Mouse (Mus musculus) retina, adult 2 months (tissue): ENCODE measurements around the gene Gm3045.

Experiments
- DNase-seq: peaks from one replicate; pipeline ENCODE4 v3.0.0-alpha.2; 2012; ENCODE audit warnings: low read depth, low spot score

Gene Gm3045

DNA sequence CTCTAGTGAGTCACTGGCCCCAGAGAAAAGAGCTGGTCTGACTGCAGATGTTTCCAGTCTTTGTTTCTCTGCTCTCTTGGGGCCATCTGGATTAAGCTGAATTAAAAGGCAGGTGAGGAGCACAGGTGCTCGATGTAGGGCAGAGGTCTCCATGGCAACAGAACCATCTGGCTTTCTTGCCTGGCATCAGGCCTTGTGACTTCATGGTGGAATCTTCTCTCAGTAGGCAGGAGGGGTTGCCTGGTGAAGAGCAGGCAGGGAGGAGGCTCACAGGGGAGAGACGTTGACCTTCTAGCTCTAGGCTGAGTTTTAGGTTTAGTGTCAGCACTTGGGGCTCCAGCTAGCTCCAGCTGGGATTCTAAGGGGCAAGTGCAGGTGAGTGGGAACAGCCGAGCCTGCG lies at the start of gene Gm3045:
Gm3045 (plus strand) TSS at position 230 of the 400 bp plus-strand sequence.
- DNase-seq = no peak

DNA sequence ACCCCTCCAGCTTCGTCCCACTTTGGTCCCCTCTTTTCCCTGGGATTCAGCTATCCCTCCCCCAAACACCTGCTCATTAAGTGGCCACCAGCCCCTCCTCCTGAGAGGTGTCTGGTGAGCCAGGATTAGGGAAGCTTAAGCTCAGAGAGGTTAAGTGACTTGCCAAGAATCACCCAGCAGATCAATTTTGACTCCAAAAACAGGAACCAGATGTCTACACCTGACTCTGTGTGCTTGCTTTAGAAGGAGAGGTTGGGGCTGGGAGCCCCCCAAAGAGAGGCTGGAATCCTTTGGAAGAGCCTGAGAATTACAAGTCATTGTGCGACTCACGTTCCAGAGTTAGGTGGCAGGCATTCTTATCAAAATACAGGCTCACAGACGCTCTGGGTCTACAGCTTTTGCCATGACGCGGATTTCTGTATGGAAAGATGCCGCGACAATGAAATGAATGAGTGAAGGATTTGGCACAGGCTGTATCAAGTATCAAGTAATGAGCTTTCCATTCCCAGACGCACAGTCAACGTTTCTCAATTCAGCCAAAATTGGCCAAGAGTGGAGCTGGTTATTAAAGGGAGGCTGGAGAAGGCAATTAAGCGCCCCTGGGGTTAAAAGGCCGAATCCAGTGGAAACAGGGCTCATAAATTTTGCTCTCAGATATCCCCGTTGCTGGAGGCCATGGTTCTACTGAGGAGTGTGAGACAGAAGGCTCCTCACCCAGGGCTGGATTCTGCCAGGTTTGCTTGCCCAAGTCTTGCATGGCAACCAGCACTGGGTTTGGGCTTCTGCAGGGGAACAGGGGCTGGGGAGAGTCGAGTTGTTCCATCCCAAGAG lies 45.3 kb upstream of the Gm3045 start:
- DNase-seq = no peak

DNA sequence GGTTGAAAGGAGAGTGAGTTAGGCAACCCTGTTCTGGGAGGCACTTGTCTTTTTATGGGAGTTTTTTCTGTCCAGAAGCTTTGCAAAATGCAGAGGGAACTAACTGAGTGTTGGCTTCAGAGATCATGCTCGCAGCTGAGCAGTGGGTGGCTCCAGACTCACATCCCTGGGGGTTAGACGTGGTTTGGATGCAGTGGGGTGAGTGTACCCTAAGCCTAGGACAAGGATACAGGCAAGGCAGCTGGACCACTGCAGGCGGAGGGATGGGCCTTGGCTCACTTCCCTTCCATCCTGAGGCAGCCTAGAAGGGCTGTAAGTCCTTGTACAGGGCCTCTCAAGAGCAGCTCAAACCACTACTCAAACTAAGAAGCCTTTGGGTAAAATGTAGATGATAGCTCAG lies 43.0 kb upstream of the Gm3045 start:
- DNase-seq = no peak

DNA sequence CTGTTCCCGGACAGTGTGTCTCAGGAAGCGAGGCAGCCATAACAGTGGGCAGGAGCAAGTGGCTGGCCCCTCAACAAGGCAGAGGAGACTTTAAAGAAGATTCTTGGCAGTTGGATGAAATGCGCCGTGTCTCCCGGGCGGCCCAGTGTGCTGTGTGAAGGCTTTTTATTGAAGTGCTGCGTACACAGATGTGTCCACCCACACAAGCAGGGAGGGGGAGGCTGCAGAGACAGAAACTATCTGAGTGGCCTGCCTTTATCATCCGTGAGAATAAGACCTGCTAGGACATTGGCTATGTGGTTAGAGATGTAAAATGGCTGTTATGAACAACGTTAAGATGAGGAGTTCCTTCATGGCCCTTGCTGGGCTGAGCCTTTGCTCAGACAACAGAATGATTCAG lies 40.0 kb upstream of the Gm3045 start:
- DNase-seq = no peak

DNA sequence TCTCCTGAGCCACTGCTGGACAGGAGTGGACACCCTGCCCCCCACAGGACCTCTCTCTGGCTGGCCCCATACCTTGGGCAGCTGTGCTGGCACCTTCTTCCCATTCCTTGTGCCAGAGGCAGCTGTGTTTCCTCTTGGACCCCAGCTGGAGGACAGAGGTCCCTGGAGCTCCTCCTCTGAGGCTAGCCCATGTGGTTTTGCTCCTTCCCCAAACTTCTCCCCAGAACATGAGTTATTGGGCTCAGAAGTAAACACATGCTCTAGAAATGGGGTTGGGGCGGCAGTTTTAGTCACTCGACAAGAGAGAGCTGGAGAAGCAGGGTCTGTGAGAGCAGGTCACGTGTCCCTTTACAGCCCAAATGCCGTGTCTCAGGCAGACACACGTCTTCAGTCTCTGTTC lies 39.0 kb upstream of the Gm3045 start:
- no peak for DNase-seq

DNA sequence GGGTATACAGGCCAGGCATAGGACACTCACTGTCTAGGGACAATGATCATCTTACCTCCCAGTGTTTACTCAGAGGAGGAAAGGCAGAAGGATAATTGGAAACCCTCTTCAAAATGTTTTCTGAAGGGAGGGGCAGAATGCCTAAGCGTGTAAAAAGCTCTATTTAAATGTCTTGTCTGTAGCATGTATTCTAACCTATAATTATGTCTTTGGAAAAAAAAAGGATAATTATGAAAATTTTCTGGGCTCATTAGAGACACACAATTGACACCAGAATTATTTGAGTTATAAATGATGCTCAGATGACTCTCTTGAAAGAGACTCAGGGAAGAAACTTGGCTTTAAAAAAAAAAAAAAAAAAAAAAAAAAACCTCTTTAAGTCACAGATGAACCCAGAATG lies 38.4 kb upstream of the Gm3045 start:
- DNase-seq = no peak

DNA sequence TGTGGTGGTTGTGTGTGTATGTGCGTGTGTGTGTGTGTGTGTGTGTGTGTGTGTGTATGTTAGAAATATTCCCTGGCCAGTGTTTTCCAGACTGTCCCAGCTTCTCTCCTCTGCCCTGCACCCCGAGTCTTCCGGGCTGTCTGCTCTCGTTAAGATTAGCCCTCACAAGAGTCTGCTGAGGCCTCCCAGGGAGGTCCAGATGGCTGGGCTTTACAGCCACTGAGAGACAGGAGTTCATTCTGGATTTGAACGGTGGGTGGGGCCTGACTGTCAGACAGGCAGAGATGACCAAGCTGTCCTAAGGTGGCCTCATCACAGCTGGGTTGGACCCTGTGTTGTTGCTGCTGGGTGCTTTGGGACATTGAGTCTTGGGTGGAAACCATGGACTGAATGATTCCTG lies 28.8 kb upstream of the Gm3045 start:
- no peak for DNase-seq

DNA sequence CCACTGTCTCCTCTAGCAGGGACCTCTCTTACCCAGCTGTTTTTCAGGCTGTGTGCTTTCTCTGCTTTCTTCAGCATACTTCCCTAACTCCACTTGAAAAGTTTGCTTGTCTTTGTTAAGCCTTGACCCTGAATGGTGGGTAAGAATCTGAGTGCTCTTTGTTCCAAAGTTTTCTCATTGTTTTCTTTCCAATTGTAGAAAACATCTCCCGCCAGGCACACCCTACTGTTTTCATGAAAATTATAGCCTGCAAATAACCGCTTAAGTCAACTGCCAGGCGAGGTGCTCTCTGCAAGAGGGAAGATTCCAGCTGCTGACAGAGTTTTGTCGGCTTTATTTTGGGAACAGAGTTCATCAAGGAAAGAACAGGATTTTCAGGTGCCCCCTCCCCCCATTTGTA lies 25.2 kb upstream of the Gm3045 start:
- no peak for DNase-seq

DNA sequence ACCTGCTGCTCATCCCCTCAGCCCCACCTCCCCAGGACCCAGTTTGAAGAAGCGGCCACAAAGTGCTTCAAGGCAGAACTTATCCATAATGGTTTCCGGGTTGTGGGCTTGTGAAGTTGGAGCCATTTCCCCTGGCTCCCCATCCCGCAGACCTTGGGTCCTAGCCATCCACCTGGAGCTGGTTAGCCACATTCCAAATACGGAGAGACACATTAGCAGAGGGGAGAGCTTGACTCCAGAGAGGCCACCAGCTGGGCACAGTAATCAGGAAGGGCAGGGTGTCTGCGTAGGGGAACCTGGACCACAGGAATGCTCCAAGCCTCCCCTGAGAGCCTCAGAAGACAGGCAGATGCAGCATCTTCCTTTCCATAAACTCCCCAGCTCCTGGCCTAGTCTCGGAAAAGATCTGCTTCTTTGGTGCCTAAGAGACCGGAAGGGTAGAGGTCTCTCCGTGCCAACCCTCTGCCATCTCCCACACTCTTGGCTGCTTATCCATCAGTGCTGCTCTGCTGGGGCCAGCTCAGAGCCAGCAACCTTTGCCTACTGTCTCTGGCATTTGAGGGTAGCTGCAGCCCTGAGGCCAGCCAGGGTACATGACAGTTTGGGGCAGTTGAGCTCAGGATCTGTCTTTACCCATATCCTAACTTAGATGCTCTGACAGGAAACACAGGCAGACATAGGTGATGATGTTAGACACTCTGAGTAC lies 22.9 kb upstream of the Gm3045 start:
- DNase-seq = no peak

DNA sequence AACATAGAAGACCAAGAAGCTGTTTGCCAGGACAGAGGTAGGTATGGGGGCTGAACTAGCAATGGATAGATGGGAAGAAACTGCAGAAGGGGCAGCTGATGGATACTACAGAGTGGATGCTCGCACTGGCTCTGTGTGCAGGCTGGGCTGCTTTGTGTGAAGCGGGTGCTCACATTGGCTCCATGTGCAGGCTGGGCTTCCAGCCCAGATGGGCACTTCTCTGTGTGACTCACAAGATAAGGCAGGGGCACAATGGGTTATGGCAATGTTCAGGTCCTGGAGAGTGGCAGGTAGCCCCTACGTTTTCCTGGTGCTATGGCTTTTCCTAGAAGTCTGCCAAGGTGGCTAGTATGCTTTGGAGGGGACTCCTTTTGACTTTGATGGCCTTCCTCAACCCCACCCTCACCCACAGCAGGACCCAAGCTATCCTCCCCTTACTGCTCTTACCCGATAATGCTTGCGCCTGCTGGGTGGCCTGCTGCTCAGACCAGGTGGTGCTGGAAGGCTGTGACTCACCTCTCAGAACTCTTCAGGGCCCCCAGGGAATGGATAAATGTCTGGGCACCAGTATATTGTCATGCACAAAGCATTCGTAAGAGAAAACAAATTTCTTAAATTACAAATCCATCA lies 21.8 kb upstream of the Gm3045 start:
- DNase-seq = no peak

DNA sequence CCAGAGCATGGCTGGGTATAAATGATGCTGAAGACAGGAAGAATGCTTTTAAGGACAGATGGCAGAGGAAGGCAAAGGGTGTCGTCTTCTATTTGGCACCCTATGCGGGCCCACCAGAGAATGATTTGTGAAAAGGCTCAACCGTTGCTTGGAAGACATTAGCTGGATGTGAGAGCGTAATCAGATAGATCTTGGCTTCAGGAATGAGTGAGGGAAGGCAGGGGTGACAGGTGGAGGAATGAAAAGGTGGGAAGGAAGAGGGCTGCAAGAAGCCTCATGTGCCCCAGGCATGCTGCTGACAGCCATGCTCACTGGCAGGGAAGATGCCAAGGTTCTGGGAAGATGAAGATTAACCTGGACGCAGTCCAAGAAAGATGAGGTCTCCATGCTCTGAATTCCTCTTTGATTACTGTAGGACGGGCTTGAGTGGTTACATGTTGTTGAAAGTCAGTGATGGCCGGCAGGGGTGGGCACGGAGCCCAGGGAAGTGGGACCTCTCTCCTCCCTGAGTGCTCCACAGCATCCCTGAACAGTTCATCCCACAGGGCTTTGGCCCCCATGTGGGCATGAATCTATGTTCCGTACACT lies 14.0 kb upstream of the Gm3045 start:
- DNase-seq = no peak

DNA sequence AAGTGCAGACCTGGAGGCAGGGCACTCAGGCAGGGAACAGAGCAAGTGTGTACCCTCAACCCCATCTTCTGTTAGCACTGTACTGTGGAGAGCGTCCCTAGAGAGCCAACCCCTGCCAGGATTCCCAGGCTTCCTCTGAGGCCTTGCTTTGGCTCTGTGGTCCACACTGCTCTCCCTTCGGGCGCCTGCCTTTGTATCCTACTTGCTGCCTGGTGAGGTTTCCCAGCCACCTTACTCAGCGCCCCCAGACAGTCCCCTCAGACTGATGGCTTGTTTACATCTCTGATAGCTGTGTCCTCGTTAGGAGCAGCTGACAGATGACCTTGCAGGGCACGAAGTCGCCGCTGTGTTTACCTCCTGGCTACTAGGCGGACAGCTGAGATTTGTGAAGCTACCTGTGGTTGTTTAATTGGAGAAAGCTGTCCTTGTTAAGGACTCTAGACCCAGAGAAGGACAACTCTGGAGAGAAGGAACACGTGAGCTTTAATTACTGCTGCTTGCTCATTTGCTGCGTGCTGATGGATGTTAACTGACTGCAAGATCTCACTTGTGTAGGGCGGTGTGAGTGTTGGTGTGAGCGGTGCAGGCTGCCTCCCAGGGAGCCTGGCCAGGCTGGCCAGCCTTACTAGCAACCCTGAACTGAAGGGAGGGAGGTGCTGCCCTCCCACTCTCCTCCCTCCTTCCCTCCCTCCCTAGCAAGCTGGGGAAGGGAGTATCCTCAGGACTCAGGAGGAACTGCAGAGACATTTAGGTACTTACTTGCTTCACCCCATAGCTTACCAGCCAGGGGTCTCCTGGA lies 7.5 kb upstream of the Gm3045 start:
- DNase-seq = no peak

DNA sequence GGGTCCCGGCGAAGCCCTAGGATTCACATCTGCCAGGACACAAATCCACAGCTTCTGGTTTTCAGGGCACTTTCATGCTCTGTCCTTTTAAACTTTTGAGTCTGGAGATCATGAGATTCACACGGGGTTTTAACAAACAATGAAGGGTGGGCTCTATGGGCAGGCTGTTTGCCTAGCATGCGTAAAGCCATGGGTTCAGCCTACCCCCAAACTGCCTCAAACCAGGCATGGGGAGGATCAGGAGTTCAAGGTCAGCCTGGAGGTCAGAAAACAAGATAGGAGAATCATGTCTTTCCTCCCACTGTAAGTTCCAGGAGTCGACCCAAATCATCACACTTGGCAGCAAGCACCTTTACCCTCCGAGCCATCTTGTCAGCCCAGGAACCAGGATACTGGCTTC lies 6.9 kb upstream of the Gm3045 start:
- DNase-seq = no peak

DNA sequence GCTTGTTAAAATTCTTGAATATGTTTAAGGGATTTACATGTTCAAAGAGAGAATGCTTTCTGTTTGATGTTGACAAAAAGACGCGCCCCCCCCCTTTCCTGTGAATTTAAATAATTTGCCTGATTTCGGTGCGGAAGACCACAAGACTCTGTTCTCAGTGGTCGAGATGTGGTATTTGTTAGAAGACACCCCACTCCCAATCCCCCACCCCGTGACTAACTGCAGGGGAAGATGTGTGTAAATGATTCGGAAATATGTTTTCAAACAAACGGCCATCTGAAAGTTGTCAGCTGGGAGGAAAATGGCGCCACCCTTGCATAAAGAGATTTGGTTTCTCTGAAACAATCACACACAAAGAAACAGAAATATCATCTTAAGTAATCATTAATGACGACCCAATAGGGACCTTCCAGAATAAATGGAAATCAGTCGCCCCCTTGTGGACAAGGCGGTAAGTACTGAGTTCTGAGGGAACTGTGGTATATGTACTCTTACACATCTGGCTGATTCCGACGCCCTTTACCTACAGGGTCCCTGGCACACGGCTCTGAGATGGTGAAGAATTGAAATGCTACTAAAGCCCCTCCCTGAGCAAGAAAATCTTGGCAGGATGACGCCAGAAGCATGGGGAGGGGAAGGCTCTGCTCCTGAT lies 4.2 kb upstream of the Gm3045 start:
- peak; percentile 34 for DNase-seq

DNA sequence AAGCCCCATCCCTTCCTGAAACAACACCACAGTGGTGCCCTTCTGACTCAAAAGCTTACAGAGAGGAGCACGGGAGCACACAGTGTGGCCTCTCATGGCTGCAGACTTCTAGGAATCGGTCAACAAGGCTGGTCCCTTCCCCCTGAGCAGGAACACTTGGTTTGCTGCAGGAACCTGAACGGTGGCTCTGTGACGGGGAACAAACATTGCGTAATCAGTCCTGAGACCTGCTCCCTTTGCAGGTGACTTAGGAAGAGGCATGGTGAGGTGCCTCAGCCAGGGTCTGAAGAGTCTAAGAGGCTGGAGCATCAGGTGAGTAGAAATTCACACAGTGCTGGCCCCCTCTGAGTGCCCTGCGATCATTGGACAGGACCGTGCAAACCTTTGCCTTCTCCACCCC lies 463 bp upstream of the Gm3045 start:
- no peak for DNase-seq

DNA sequence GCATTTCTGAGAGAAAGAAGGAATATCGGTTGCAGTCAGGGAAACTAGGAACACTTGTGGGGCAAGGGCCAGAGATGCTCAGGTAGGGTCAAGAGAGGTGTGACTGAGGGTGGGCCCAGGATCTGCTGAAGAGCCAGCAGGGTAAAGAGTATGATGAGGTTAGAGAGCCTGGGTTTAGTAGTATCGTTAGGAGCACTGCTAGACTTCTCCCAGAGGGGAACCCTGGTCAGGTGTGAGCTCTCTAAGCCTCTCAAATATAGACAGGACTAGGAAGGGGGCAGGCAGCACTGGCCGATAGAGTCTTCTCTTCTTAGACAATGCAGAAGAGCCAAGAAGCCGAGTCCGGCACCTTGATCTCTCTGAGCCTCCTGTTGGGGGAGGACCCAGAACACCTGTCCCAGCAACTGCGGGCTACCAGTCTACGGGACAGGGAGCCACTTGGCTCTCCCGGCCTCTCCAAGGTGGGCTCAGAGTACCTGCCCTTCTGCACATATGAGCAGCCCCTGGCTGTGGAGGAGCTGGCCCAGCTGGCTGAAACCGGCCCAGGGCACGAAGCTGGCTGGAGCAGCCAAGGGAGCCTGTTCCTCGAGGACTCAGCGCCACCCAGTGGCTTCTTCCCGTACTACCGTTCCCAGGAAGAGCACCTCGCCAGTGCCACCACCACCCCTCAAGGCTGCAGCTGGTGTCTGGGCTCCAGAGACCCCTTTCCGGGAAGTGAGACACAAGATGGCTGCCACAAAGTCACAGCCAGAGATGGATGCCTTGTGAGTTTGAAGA lies 2.5 kb downstream of the Gm3045 start:
- DNase-seq = no peak

DNA sequence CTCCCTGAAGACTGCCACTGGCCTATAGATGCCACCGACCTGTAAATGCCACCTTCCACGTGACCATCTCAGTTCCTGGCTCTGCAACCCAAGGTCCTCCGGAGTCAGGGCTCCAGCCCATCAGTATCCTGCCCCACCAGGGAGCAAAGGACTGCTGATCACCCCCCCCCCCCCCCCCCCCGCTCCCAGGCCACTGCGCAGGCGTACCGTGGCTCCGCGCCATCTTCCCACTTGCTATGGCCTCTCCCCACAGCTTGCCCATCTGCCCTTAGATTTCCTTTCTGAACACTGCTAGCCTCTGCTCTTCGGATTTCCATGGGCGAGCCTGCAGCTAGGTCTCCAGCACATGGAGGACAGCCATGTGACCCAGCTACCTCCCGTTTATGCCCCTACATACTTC lies 6.1 kb downstream of the Gm3045 start:
- DNase-seq = no peak

DNA sequence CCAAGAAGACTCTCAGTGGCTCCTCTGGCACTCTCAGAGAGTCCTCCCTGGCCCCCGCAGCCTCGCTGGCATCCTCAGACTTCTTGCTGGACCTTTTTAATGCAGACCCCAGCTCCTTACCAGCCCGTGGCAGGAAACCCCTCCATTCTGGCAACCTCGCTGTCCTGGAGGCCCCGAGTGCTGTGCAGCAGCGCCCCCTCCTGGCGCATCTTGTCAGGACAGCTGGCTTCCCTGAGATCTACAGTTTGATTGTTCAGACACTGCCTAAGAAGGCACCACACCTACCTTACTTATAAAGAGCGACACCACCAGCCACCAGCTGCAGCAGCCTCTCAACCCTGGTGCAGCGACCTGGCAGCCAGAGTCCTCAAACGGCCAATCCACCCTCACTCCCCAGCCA lies 7.1 kb downstream of the Gm3045 start:
- no peak for DNase-seq

DNA sequence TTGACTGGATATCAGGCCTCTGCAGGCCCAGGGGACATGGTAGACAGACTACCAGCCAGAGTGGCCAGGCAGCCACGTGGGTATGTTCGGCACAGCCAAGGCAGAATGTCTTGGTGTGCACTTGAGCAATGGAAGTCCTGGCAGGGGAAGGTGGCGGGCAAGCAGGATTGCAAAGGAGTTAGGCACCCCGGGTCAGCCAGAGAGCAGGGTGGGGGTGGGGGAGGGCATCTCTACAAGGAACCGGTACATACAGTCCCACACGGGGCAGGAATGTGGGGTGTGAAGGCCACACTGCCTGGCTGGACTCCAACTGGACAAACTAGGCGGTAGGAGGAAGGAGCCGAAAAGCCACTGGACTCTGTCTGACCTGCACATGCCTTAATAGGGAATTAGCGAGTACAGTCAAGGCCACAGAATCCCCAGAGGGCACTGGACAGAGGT lies 7.9 kb downstream of the Gm3045 start:
- DNase-seq = no peak

DNA sequence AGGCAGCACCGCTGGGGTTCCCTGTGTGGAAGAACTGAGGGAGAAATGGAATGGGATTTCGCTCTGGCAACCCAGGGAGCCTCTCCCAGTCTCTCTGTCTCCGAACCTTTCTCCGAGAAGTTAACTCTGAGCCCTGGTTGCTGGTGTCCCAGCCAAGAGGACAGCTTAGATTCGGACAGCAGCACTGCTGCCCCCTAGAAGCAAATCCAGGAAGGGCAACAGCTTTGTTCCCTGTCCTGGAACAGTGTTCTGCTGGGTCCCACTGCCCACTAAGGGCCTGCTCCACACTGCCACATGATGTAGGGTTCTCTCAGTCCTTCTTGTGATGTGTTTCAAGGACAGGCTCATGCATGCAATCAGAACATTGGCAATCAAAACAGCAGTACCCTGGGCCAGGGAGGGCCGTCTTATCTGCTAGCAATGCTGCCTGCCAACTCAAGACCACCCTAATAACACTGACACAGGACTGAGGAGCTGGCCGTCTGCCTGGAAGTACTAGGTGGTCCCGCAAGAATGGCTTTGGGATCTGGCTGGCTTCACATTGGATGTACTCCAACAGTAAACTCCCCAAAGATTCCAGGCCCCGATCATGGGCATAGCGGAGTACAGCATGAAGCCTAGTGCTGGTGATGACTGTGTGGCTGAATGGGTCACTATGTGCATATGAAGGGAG lies 9.4 kb downstream of the Gm3045 start:
- no peak for DNase-seq
